Mouse (Mus musculus) kidney, postnatal 36 days (tissue): ENCODE results near the gene Slc9a9.

Source experiments
- DNase-seq, 2 experiments: peaks; one replicate each; pipeline ENCODE4 v3.0.0; 2021 to 2022; ENCODE audit warnings: mixed read lengths in 2 of 2

The Slc9a9 gene

GRCm38 (mm10) chr9:94840398-94840797, 170.7 kb downstream of the Slc9a9 start:
- no peak for DNase-seq

DNA sequence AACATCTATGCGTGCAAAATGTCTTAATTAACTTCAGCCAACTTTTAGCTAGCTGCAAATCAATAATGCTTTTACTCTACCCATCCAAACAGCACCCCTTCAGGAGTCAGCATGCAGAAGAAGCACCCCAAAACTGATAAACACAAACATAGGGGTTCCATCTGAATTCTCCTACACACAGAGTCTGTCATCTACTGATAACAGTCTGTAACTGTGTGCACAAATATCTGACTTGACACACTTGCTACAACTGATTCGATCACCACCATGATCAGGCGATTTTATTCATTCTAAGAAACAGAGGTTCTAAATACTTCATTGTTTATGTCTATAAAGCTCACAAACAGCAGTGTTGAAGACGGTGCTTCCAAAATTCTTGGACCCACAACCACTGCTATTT, 171.3 kb downstream of the Slc9a9 start:
- no peak for DNase-seq

- no peak for DNase-seq
Observed at GRCm38 (mm10) chr9:94844176-94844575, 174.5 kb downstream of the Slc9a9 start.

DNA sequence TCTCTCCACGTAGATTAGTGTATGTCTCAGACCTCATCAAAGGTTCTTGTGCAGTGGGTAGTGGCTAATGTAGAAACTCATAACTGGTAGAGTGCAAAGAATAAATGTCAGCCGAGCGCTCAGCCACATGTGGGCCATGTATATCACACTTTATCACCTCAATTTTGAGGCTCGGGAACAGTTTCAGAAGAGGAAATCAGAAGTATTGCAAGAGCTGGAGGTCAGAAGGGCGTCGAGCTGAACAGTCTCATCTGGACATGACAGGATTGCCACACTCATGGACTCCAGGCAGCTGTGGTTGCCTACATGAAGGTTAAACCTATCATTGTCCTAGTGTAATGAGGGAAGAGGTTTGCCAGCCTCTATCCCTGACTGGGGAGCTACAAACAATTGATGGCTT, 177.9 kb downstream of the Slc9a9 start:
- no peak for DNase-seq

GRCm38 (mm10) chr9:94851550-94851949, 181.8 kb downstream of the Slc9a9 start:
- DNase-seq = no peak

- no peak for DNase-seq
Observed at GRCm38 (mm10) chr9:94856093-94856492, 186.4 kb downstream of the Slc9a9 start.

DNA sequence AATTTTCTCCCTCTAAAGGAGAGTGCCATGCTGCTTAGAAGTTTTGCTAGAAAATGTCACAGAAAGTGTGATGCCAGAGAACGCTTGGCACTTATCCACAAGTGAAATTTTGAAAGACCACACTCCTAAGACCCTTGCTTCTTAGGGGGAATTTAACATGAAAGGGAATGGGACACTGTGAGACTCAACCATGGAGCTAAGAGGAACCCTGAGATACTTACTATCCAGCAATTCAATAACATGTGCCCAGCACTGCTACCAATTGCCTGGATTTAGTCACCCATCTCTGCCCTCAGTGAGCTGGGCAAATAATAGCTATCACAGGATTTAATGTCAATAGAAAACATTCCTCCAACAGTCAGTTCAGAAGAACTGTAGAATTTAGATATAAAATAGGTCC, 198.8 kb downstream of the Slc9a9 start:
- no peak for DNase-seq

- DNase-seq = no peak
Observed at GRCm38 (mm10) chr9:94869023-94869799, 199.5 kb downstream of the Slc9a9 start.

DNA sequence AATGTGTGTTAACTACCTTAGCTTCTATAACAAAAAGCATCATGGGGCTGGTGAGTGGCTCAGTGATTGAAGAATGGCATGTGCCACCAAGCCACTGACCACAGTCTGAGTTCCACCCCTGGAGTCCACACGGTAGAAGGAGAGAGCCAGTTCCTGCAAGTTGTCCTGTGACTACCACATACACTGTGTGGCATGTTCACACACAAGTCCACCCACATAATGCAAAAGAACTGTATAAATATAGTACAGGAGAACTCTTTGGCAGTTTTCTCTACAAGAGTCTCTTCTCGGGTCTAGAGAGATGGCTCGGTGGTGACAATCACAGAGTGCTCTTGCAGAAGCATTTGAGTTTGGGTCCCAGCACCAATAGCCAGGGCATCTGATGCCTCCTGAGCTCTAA, 212.8 kb downstream of the Slc9a9 start:
- DNase-seq = no peak

- no peak for DNase-seq
Observed at GRCm38 (mm10) chr9:94883435-94883834, 213.7 kb downstream of the Slc9a9 start.

- DNase-seq = no peak
Observed at GRCm38 (mm10) chr9:94885151-94885550, 215.4 kb downstream of the Slc9a9 start.

DNA sequence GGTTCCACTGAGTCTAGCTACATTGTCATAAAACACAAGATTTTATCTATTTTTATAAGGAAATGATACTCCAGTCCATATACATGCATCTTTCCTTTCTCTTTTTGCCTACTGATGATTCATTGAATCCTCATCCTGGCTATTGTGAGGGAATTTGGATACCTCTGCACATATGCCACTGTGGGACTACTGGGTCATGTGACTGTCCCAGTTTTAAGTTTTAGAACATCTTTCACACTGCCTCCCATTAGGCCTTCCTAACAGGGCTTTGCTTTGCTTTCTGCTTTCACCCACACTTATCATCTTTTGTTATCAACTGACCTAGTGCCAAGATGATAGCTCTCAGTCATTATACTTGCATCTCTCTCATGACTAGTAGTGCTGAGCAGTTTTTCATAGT, 219.9 kb downstream of the Slc9a9 start:
- DNase-seq = no peak

DNA sequence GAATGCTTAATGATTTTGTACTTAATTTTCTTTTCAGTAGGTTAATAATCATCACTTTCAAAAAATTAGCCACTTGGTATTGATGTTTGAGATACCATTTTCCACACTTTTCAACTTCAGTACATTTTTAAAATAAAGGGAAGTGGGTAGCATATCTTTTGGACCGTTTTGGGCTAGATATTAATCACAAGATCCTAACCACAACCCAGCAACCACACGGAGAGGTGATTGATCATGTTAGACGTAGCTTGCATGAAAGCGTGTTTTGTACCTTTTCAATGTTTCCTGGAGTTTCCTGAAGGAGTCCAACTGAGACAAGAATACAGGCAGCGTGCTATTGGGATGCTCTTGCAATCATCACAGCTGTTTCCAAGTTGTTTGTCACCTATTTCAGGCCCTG, 226.2 kb downstream of the Slc9a9 start:
- DNase-seq = no peak

- no peak for DNase-seq
Observed at GRCm38 (mm10) chr9:94904180-94904579, 234.5 kb downstream of the Slc9a9 start.

DNA sequence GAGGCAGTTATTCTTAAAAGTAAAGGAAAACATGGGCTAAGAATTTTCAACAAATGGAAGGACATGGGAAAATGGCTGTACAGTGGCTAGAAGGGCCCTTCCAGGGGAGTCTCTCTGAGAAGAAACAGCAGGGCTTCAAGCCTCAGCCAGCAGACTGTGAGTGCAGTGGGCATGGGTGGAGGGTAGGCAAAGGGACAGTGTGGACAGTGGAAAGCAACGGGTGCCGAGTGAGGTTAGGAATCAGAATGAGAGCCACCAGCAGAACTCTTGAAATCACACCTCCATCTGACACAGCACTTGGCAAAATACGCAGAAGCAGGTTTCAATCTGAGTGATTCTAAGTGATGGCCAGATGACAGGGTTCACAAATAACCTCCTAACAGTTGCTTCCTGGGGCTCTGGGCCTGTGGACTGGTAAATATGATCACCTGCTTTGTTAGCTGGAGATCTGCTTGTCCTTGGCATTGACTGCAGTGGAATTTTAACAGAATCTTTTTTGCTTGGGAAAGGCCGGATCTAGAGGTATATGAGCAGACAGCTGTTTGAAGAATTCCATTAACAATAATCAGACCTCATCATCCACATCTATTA, 237.4 kb downstream of the Slc9a9 start:
- no peak for DNase-seq

DNA sequence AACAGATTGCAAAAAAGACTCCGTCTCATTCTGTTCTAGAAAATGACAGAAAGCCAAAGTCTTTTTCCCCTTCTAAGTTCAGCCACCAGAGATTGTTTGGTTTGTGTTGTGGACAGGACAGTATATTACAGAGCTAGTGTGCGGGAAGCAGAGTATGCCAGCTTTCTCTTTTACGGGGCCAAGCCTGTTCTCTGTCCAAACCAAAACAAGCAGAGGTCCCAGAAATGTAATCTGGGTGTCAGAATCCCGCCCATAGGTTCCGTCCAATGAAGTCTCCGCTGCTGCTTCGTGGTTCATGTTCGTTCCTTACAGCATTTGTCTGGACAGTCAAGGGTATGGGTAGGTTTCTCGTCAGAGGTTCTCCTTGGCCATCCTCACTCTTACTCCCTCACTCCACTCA, 242.4 kb downstream of the Slc9a9 start:
- DNase-seq = no peak

DNA sequence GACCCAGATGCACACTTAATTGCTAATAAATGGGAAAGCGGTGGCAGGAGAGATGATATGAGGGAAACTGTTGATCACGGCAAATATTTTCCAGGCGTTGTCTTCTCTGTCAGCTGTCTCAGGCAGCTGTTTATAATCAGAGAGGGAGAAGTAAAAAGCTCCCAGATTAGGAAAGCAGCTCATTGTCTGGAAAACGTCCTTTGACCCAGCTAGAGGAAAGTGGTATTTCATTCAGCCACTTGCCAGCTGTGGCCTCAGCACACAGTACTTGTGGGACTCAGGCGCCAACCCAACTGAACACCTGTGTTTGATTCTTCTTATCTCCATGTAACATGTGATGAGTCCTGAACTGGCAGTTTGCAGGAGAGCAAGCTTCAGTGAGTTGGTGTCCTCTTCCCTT, 252.4 kb downstream of the Slc9a9 start:
- no peak for DNase-seq

- no peak for DNase-seq
Observed at GRCm38 (mm10) chr9:94925845-94926244, 256.1 kb downstream of the Slc9a9 start.

GRCm38 (mm10) chr9:94927101-94927500, 257.4 kb downstream of the Slc9a9 start:
- DNase-seq = peak; percentile 4 to 50

- no peak for DNase-seq
Observed at GRCm38 (mm10) chr9:94945569-94946135, 275.9 kb downstream of the Slc9a9 start.

DNA sequence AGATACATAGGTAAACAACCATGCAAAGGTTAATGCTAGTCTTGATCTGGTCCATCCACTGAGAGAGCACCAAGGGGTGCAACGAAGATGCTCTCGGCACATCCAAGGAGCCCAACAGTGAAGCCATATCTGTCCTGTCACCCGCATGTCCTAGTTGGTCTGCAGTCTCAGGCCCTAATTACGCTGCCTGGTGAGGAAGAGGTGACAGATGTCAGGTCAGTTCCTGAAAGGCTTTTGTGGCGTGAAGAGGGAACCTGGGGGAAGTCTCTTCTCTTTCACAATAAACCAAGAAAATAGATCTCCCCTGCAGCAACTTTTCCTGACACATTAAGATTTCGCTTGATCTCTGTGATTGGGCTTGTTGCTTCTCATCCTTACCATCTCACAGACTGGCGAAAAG, 277.5 kb downstream of the Slc9a9 start:
- no peak for DNase-seq

GRCm38 (mm10) chr9:94950676-94951075, 281.0 kb downstream of the Slc9a9 start:
- DNase-seq = no peak

DNA sequence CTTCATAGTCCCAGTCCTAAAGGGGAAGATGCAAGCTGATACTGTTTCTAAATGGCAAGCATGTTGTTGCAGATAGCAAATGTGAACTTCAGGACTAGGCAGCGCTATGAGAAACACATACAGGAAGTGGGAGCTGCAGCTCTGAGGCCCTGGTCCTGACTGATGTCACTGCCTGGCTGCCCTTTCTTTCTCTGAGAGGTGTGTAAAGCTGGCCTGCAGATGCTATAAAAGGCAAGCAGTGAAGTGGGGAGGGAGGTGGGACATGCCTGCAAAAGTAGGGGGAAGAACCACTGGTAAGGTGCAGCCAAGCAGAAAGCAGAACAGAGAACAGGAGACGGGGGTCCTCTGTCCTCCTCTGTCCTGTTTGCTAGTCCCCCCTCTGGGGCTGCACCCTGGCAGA, 285.9 kb downstream of the Slc9a9 start:
- no peak for DNase-seq

DNA sequence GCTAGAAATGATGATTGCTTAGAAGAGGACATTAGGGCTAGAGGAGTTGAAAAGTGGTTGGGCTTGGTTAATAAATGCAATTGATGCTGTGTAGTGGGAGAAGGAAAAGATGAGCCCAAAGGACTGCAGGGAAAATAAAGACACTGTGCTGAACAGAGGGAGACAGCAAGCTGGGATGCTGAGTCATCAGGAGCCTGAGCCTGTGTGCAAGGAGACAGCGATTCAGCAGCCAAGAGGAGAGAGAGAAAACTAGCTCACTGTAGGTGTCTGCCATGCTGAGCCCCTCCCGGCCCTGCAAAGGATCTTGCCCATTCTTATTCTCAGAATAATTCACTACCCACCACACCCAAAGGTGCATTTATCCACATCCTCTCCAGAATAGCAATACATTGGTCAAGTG, 288.7 kb downstream of the Slc9a9 start:
- DNase-seq = no peak
